Mouse (Mus musculus) MEL (cell line): Measurements from ENCODE around the gene Lima1. TPM values are rescaled to one million over a fixed set of nuclear protein-coding genes. Genes with fewer than 3 reads are reported as not detected.

Experiments
- DNase-seq: peaks from one replicate; pipeline ENCODE4 v3.0.0; 2011; ENCODE audit warnings: low read depth, low spot score
- H3K27ac ChIP-seq: 2 replicates; pipeline ENCODE4 v1.5.1; 2012; ENCODE audit warnings: low read depth, mild to moderate bottlenecking, control low read depth, low read length, moderate library complexity; ENCODE audit not compliant: control insufficient read depth
- H3K27me3 ChIP-seq, 2 experiments: fragments of 150-350 bp in 1 of 2; sonication (generic) in 1 of 2; 2 replicates each; pipeline ENCODE4 v1.6.1; 2012; ENCODE audit warnings: low read length in 2 of 2, mild to moderate bottlenecking in 2 of 2, improper control_type of control experiment in 1 of 2, moderate library complexity in 1 of 2; ENCODE audit not compliant: insufficient read depth in 2 of 2, control insufficient read depth in 1 of 2
- H3K36me3 ChIP-seq, 2 experiments: 2 replicates each; pipeline ENCODE4 v1.6.1; 2012 to 2014; ENCODE audit warnings: low read length in 2 of 2, improper control_type of control experiment in 1 of 2, inconsistent platforms in 1 of 2, mild to moderate bottlenecking in 1 of 2; ENCODE audit not compliant: insufficient read depth in 2 of 2, control insufficient read depth in 1 of 2
- H3K4me1 ChIP-seq, 2 experiments: fragments of 150-350 bp in 1 of 2; sonication (generic) in 1 of 2; 2 replicates each; pipeline ENCODE4 v1.6.1; 2012; ENCODE audit warnings: low read length in 2 of 2, improper control_type of control experiment in 1 of 2, mild to moderate bottlenecking in 1 of 2; ENCODE audit not compliant: insufficient read depth in 2 of 2, control insufficient read depth in 1 of 2
- H3K4me3 ChIP-seq, 2 experiments: fragments of 150-350 bp in 1 of 2; sonication (generic) in 1 of 2; 2 replicates each; pipeline ENCODE4 v1.5.1; 2012; ENCODE audit warnings: low read depth in 2 of 2, low read length in 2 of 2, mild to moderate bottlenecking in 2 of 2, moderate library complexity in 2 of 2, control low read depth in 1 of 2, improper control_type of control experiment in 1 of 2; ENCODE audit not compliant: control insufficient read depth in 1 of 2, insufficient read depth in 1 of 2
- H3K79me2 ChIP-seq: 2 replicates; pipeline ENCODE4 v1.6.1; 2012; ENCODE audit warnings: mild to moderate bottlenecking, low read length, moderate library complexity; ENCODE audit not compliant: control insufficient read depth, poor library complexity, insufficient read depth
- H3K9ac ChIP-seq: 2 replicates; pipeline ENCODE4 v1.6.1; 2012; ENCODE audit warnings: low read depth, mild to moderate bottlenecking, control low read depth, low read length, moderate library complexity; ENCODE audit not compliant: control insufficient read depth, poor library complexity, severe bottlenecking
- H3K9me3 ChIP-seq: fragments of 150-350 bp; sonication (generic); replicated peaks from 2 replicates; pipeline ENCODE4 v1.6.1; 2012; ENCODE audit warnings: mild to moderate bottlenecking, low read length, improper control_type of control experiment, moderate library complexity; ENCODE audit not compliant: insufficient read depth
- BHLHE40 ChIP-seq: IDR thresholded peaks from 2 replicates; pipeline ENCODE4 v1.6.1; 2012; ENCODE audit warnings: low read depth, mild to moderate bottlenecking, inconsistent platforms, low read length, improper control_type of control experiment, borderline replicate concordance
- CHD1 ChIP-seq: IDR thresholded peaks from 2 replicates; pipeline ENCODE4 v1.6.1; 2012; ENCODE audit warnings: low read depth, mild to moderate bottlenecking, inconsistent platforms, low read length, improper control_type of control experiment
- CHD2 ChIP-seq: IDR thresholded peaks from 2 replicates; pipeline ENCODE4 v1.6.1; 2011; ENCODE audit warnings: low read length, improper control_type of control experiment
- CTCF ChIP-seq, 3 experiments: IDR thresholded peaks in 2 of 3; conservative IDR thresholded peaks in 1 of 3; 2 replicates each; pipeline ENCODE4 v1.5.1; 2011 to 2012; ENCODE audit warnings: low read length in 3 of 3, low read depth in 2 of 3, mild to moderate bottlenecking in 2 of 3, improper control_type of control experiment in 1 of 3, inconsistent platforms in 1 of 3, mixed read lengths in 1 of 3, moderate library complexity in 1 of 3; ENCODE audit not compliant: control insufficient read depth in 1 of 3, insufficient read depth in 1 of 3, poor library complexity in 1 of 3, severe bottlenecking in 1 of 3
- E2F4 ChIP-seq: IDR thresholded peaks from 2 replicates; pipeline ENCODE4 v1.6.1; 2011; ENCODE audit warnings: low read depth, low read length, improper control_type of control experiment, borderline replicate concordance
- ELF1 ChIP-seq: IDR thresholded peaks from 2 replicates; pipeline ENCODE4 v1.6.1; 2014; ENCODE audit warnings: low read depth, mild to moderate bottlenecking, inconsistent platforms, low read length, improper control_type of control experiment, moderate library complexity
- GABPA ChIP-seq: IDR thresholded peaks from 2 replicates; pipeline ENCODE4 v1.6.1; 2012; ENCODE audit warnings: low read depth, mild to moderate bottlenecking, inconsistent platforms, low read length, improper control_type of control experiment, moderate library complexity
- GATA1 ChIP-seq: IDR thresholded peaks from 2 replicates; pipeline ENCODE4 v1.6.1; 2011; ENCODE audit warnings: low read depth, low read length, improper control_type of control experiment
- HCFC1 ChIP-seq: IDR thresholded peaks from 2 replicates; pipeline ENCODE4 v1.6.1; 2012; ENCODE audit warnings: low read depth, mild to moderate bottlenecking, inconsistent platforms, low read length, improper control_type of control experiment, moderate library complexity
- JUND ChIP-seq: IDR thresholded peaks from 2 replicates; pipeline ENCODE4 v1.6.1; 2011; ENCODE audit warnings: low read depth, mild to moderate bottlenecking, improper control_type of control experiment, low read length
- KAT2A ChIP-seq: conservative IDR thresholded peaks from 2 replicates; pipeline ENCODE4 v1.6.1; 2012; ENCODE audit warnings: low read depth, low read length, improper control_type of control experiment, inconsistent platforms
- MAFK ChIP-seq: IDR thresholded peaks from 2 replicates; pipeline ENCODE4 v1.6.1; 2011; ENCODE audit warnings: low read depth, mild to moderate bottlenecking, low read length, improper control_type of control experiment, borderline replicate concordance
- MAZ ChIP-seq: IDR thresholded peaks from 2 replicates; pipeline ENCODE4 v1.6.1; 2012; ENCODE audit warnings: low read depth, mild to moderate bottlenecking, inconsistent platforms, low read length, improper control_type of control experiment
- MYC ChIP-seq: IDR thresholded peaks from 2 replicates; pipeline ENCODE4 v1.6.1; 2011; ENCODE audit warnings: low read depth, mild to moderate bottlenecking, low read length, improper control_type of control experiment, moderate library complexity
- NELFE ChIP-seq: IDR thresholded peaks from 2 replicates; pipeline ENCODE4 v1.6.1; 2011; ENCODE audit warnings: low read depth, low read length, improper control_type of control experiment
- NRF1 ChIP-seq: IDR thresholded peaks from 2 replicates; pipeline ENCODE4 v1.6.1; 2014; ENCODE audit warnings: low read depth, mild to moderate bottlenecking, inconsistent platforms, low read length, improper control_type of control experiment, moderate library complexity; ENCODE audit not compliant: poor library complexity, insufficient read depth, severe bottlenecking
- POLR2A ChIP-seq, 2 experiments: IDR thresholded peaks; 2 replicates each; pipeline ENCODE4 v1.6.1; 2011 to 2012; ENCODE audit warnings: low read length in 2 of 2, mild to moderate bottlenecking in 2 of 2, control low read depth in 1 of 2, improper control_type of control experiment in 1 of 2, low read depth in 1 of 2, moderate library complexity in 1 of 2; ENCODE audit not compliant: control insufficient read depth in 1 of 2, insufficient read depth in 1 of 2, poor library complexity in 1 of 2
- POLR2AphosphoS2 ChIP-seq: IDR thresholded peaks from 2 replicates; pipeline ENCODE4 v1.6.1; 2011; ENCODE audit warnings: low read length, improper control_type of control experiment
- POLR2AphosphoS5 ChIP-seq: IDR thresholded peaks from 2 replicates; pipeline ENCODE4 v1.6.1; 2012; ENCODE audit warnings: low read depth, borderline replicate concordance, mild to moderate bottlenecking, inconsistent platforms, low read length, moderate library complexity, mixed read lengths
- RAD21 ChIP-seq: IDR thresholded peaks from 2 replicates; pipeline ENCODE4 v1.6.1; 2011; ENCODE audit warnings: mild to moderate bottlenecking, low read depth, low read length, improper control_type of control experiment
- RCOR1 ChIP-seq: IDR thresholded peaks from 2 replicates; pipeline ENCODE4 v1.6.1; 2012; ENCODE audit warnings: low read depth, mild to moderate bottlenecking, inconsistent platforms, low read length, improper control_type of control experiment
- SIN3A ChIP-seq: IDR thresholded peaks from 2 replicates; pipeline ENCODE4 v1.6.1; 2012; ENCODE audit warnings: low read length, improper control_type of control experiment, inconsistent platforms
- SMC3 ChIP-seq: IDR thresholded peaks from 2 replicates; pipeline ENCODE4 v1.6.1; 2011; ENCODE audit warnings: low read depth, low read length, improper control_type of control experiment
- TAL1 ChIP-seq: IDR thresholded peaks from 2 replicates; pipeline ENCODE4 v1.6.1; 2012; ENCODE audit warnings: mild to moderate bottlenecking, inconsistent platforms, low read length, moderate library complexity, mixed read lengths
- TBP ChIP-seq: IDR thresholded peaks from 2 replicates; pipeline ENCODE4 v1.8.0; 2011; ENCODE audit warnings: low read depth, low read length, improper control_type of control experiment
- USF1 ChIP-seq: IDR thresholded peaks from 2 replicates; pipeline ENCODE4 v1.6.1; 2014; ENCODE audit warnings: low read depth, mild to moderate bottlenecking, inconsistent platforms, low read length, improper control_type of control experiment, moderate library complexity
- ZKSCAN1 ChIP-seq: IDR thresholded peaks from 2 replicates; pipeline ENCODE4 v1.6.1; 2012; ENCODE audit warnings: low read depth, mild to moderate bottlenecking, inconsistent platforms, low read length, improper control_type of control experiment, moderate library complexity
- ZMIZ1 ChIP-seq: IDR thresholded peaks from 2 replicates; pipeline ENCODE4 v1.6.1; 2012; ENCODE audit warnings: low read depth, mild to moderate bottlenecking, inconsistent platforms, low read length, improper control_type of control experiment, moderate library complexity
- ZNF384 ChIP-seq: IDR thresholded peaks from 2 replicates; pipeline ENCODE4 v1.6.1; 2012; ENCODE audit warnings: low read depth, mild to moderate bottlenecking, inconsistent platforms, low read length, improper control_type of control experiment
- polyA plus RNA-seq, 2 experiments: library from polyadenylated mRNA; stranded (reverse) in 1 of 2; unstranded in 1 of 2; fragments of >175 nt in 1 of 2; fragments of >200 nt in 1 of 2; gene quantifications; 2 replicates each; pipeline versions ENCODE4 v1.2.1 to v1.2.4; 2012; ENCODE audit warnings: low replicate concordance in 2 of 2, low read depth in 1 of 2; ENCODE audit not compliant: insufficient read length in 2 of 2, insufficient read depth in 1 of 2, missing spikeins in 1 of 2
- total RNA-seq: library from RNA; depleted of rRNA; stranded (reverse); fragments of 300-350 nt; gene quantifications from 2 replicates; pipeline ENCODE4 v1.2.3, GENCODE M21; 2012

Gene Lima1
- total and polyA plus RNA-seq, 3 experiments, result 1.1 to 7.9 TPM; not detected in 1

- DNase-seq, result no peak
- Histone ChIP-seq H3K4me3 (no peak overlapping the region), H3K36me3 (no peaks in the 10 kb centered on the region; a peak in 1 of 4 replicates), H3K27ac (no peak overlapping the region), H3K9me3 (no peaks in the 10 kb centered on the region), H3K27me3 (no peaks in the 10 kb centered on the region), H3K79me2 (no peaks in the 10 kb centered on the region), H3K4me1 (no peaks in the 10 kb centered on the region), H3K9ac (no peak overlapping the region)
- TF ChIP-seq JUND (no peak), POLR2A (IDR thresholded peaks at IDR 0.05; ENCODE audit: control insufficient read depth in 1 of 2, insufficient read depth in 1 of 2, low read depth in 1 of 2, low read length in 2 of 2, poor library complexity in 1 of 2) (no peak), HCFC1 (no peak), ZNF384 (no peak), TBP (no peak), ELF1 (no peak), RCOR1 (no peak), BHLHE40 (no peak), KAT2A (no peak), MAZ (no peak), SIN3A (no peak), MYC (no peak), CHD2 (no peak), MAFK (no peak), GATA1 (no peak), SMC3 (no peak), USF1 (no peak), CHD1 (no peak), ZKSCAN1 (no peak), TAL1 (no peak)
Measured at GRCm38 (mm10) chr15:99736675-99737074, 138.6 kb downstream of the Lima1 start.

GRCm38 (mm10) chr15:99735631-99736030, 139.6 kb downstream of the Lima1 start:
- no peak overlapping the region for H3K9ac ChIP-seq

More at GRCm38 (mm10) chr15:99735631-99736030, 139.6 kb downstream of the Lima1 start:
- H3K36me3 ChIP-seq, result peaks cover 0 to 2% of the 10 kb centered on the region in 2 experiments; a peak in 3 of 4 replicates
- DNase-seq, result no peak
- H3K79me2 ChIP-seq, result no peaks in the 10 kb centered on the region
- 0 out of 4 replicates have a peak, but pooled peaks cover 0 to 3% of the 10 kb centered on the region in 2 experiments for H3K4me1 ChIP-seq
- no peak overlapping the region for H3K27ac ChIP-seq
- H3K27me3 ChIP-seq, result no peaks in the 10 kb centered on the region
- no peak overlapping the region for H3K4me3 ChIP-seq
- H3K9me3 ChIP-seq, result no peaks in the 10 kb centered on the region
- TF ChIP-seq POLR2AphosphoS5 (no peak), NRF1 (no peak), NELFE (no peak), MAFK (no peak), POLR2A (IDR thresholded peaks at IDR 0.05; ENCODE audit: control insufficient read depth in 1 of 2, insufficient read depth in 1 of 2, low read depth in 1 of 2, low read length in 2 of 2, poor library complexity in 1 of 2) (no peak), USF1 (no peak), ELF1 (no peak), CHD1 (no peak), GATA1 (no peak), RAD21 (no peak), E2F4 (no peak), GABPA (no peak), POLR2AphosphoS2 (no peak), CTCF (IDR thresholded peaks at IDR 0.05 in 2 of 3, conservative IDR thresholded peaks at IDR 0.05 in 1 of 3; ENCODE audit: control insufficient read depth in 1 of 3, insufficient read depth in 1 of 3, low read depth in 2 of 3, low read length in 3 of 3, poor library complexity in 1 of 3, severe bottlenecking in 1 of 3) (no peak), ZMIZ1 (no peak), KAT2A (no peak)
